Mouse (Mus musculus) hindbrain, embryonic 12.5 days (tissue): Measurements from ENCODE around the gene Ppp1r14a. TPM values are rescaled to one million over a fixed set of nuclear protein-coding genes. Genes with fewer than 3 reads are reported as not detected.

Source experiments
- ATAC-seq: fragments of 200-750 bp; cut with Nextera tagmentation; 2 replicates; pipeline ENCODE4 v1.8.0; 2017; ENCODE audit warnings: moderate TSS enrichment; ENCODE audit not compliant: low FRiP score
- H3K27ac ChIP-seq: fragments of 300-500 bp; sonication (generic); 2 replicates; pipeline ENCODE4 v1.5.1; 2016; ENCODE audit warnings: mild to moderate bottlenecking
- H3K27me3 ChIP-seq: fragments of 300-500 bp; sonication (generic); 2 replicates; pipeline ENCODE4 v1.6.1; 2016; ENCODE audit warnings: mild to moderate bottlenecking
- H3K36me3 ChIP-seq: fragments of 300-500 bp; sonication (generic); 2 replicates; pipeline ENCODE4 v1.6.1; 2016; ENCODE audit warnings: mild to moderate bottlenecking
- H3K4me1 ChIP-seq: fragments of 300-500 bp; sonication (generic); 2 replicates; pipeline ENCODE4 v1.6.1; 2016
- H3K4me2 ChIP-seq: fragments of 300-500 bp; sonication (generic); replicated peaks from 2 replicates; pipeline ENCODE4 v1.6.1; 2016; ENCODE audit warnings: mild to moderate bottlenecking
- H3K4me3 ChIP-seq: fragments of 300-500 bp; sonication (generic); 2 replicates; pipeline ENCODE4 v1.5.1; 2016; ENCODE audit warnings: mild to moderate bottlenecking
- H3K9ac ChIP-seq: fragments of 300-500 bp; sonication (generic); 2 replicates; pipeline ENCODE4 v1.6.1; 2016; ENCODE audit warnings: mild to moderate bottlenecking, moderate library complexity
- H3K9me3 ChIP-seq: fragments of 300-500 bp; sonication (generic); replicated peaks from 2 replicates; pipeline ENCODE4 v1.6.1; 2016; ENCODE audit warnings: mild to moderate bottlenecking
- WGBS: fragments of 180-500 bp; shearing (Covaris S2); methylation state at CpG from one replicate; pipeline ENCODE4 v1.1.7; 2016; 5-methylcytosine and 5-hydroxymethylcytosine counted together
- polyA plus RNA-seq: library from polyadenylated mRNA; unstranded; fragments of >200 nt; fragmentation: Nextera tagmentation; extraction: Ambion mirVana; gene quantifications from 2 replicates; pipeline ENCODE4 v1.2.1, GENCODE M21; 2016

Ppp1r14a gene
- polyA plus RNA-seq, 1 experiment from 2014 or later = 20.8 TPM

DNA sequence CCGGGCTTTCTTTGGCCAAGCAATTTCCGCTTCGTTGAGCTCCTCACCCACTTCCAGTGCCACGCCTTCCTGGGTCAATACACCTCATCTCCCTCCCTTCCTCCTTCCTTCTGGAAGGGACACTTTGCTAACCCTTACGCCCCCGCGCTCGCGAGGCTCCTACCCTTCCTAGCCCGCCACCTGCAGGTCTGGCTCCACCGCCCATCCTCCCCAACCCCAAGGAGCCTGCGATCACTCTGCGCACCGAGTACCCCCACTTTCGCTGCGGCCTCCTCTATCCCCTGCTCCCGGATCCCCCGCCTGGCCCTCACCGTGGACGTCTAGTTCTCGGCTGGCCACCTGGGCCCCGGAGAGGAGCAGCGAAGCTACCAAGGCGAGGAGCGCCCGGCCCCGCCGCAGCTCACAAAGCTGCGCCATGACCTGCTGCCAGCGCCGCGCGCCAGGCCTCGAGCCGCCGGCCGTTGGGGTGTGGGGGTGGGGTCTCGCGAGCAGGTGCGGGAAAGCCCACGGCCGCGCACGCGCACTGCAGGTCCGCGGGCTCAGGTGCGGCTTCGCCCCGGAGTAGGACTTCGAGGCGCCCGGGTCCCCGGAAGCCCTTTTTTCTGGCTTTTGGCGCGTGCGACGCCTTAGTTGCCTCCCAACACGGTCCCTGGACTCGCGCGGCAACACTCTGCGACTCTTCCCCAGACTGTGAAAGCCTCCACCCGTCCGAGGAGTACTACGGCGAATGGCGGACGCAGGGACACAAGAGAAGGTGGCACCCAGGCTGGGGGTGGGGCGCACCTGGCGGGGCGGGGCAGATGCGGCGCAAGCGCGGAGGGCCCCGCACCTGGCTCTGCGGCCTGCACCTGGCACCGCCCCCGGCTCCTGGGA is 7.7 kb upstream of the Ppp1r14a start, which contains the start of gene Spint2:
TSS of gene Spint2 (minus strand) at position 712 of the 873 bp plus-strand sequence.
- peaks cover 42% of the 10 kb centered on the region for H3K27me3 ChIP-seq
- peak; percentile 71 for ATAC-seq

DNA sequence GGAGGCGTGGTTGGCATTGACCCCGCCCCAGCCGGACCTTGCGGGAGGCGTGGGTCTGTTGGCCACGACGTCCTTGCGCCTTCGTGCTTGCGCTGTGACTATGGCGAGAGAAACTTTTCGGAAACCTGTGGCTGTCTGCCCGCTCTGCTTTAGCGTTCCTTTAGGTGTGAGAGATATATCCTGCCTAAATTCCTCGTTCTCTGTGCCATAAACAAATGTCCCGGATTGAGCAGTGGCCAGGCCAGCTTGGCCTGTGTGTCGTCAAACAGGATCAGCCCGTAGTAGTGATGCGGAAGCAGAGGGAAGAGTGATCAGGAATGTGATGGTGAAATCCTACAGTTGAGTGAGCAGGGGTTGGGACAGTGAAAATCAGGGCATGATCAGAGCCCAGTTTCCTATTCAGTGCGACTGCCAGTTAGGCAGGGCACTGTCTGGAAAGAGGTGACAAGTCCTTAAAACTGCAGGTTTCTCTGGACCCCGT is 7.0 kb upstream of the Ppp1r14a start:
- H3K4me1 ChIP-seq = peaks cover 15% of the 10 kb centered on the region
- WGBS = 12% methylated on average over 21 of the region's 21 CpGs
- H3K27ac ChIP-seq = no peak overlapping the region
- no peaks in the 10 kb centered on the region for H3K9me3 ChIP-seq
- H3K27me3 ChIP-seq = peaks cover 42% of the 10 kb centered on the region
- peak overlapping the region; percentile 68 for H3K9ac ChIP-seq
- ATAC-seq = no peak
- peak overlapping the region; percentile 56 for H3K4me3 ChIP-seq
- peak overlapping the region; percentile 97 for H3K4me2 ChIP-seq
- no peaks in the 10 kb centered on the region for H3K36me3 ChIP-seq

More for the DNA sequence above, 7.7 kb upstream of the Ppp1r14a start, which contains the start of gene Spint2:
- Histone ChIP-seq H3K9me3 (no peaks in the 10 kb centered on the region), H3K4me1 (peaks cover 15% of the 10 kb centered on the region), H3K27ac (no peak within 1 kb of the TSS), H3K36me3 (no peaks in the 10 kb centered on the region), H3K4me2 (peak within 1 kb of the TSS; percentile 97), H3K9ac (peak within 1 kb of the TSS; percentile 68), H3K4me3 (peak within 1 kb of the TSS; percentile 56)
- under 1% methylated on average over 79 of the region's 80 CpGs for WGBS

- Histone ChIP-seq H3K36me3 (no peaks in the 10 kb centered on the region), H3K27me3 (peaks cover 46% of the 10 kb centered on the region), H3K27ac (no peak overlapping the region), H3K9me3 (no peaks in the 10 kb centered on the region), H3K4me1 (peaks cover 17% of the 10 kb centered on the region), H3K9ac (no peak overlapping the region), H3K4me3 (no peak overlapping the region), H3K4me2 (no peak overlapping the region)
- no peak for ATAC-seq
- WGBS = 92% methylated on average over 4 of the region's 4 CpGs
These were observed 5.2 kb upstream of the Ppp1r14a start for GRCm38 (mm10) chr7:29283876-29284275.

- H3K4me3 ChIP-seq = no peak overlapping the region
- no peaks in the 10 kb centered on the region for H3K36me3 ChIP-seq
- 94% methylated on average over 6 of the region's 6 CpGs for WGBS
- no peaks in the 10 kb centered on the region for H3K9me3 ChIP-seq
- no peak overlapping the region for H3K27ac ChIP-seq
- H3K27me3 ChIP-seq = peaks cover 43% of the 10 kb centered on the region
- H3K4me2 ChIP-seq = no peak overlapping the region
- H3K4me1 ChIP-seq = peaks cover 23% of the 10 kb centered on the region
- no peak overlapping the region for H3K9ac ChIP-seq
- ATAC-seq = no peak
These were observed 4.6 kb upstream of the Ppp1r14a start for GRCm38 (mm10) chr7:29284523-29284922.

GRCm38 (mm10) chr7:29287481-29287880 is 1.6 kb upstream of the Ppp1r14a start:
- H3K4me2 ChIP-seq = no peak overlapping the region
- H3K4me1 ChIP-seq = peaks cover 32% of the 10 kb centered on the region
- H3K9me3 ChIP-seq = no peaks in the 10 kb centered on the region
- 85% methylated on average over 7 of the region's 7 CpGs for WGBS
- no peaks in the 10 kb centered on the region for H3K36me3 ChIP-seq
- peaks cover 22% of the 10 kb centered on the region for H3K27me3 ChIP-seq
- ATAC-seq = no peak
- H3K4me3 ChIP-seq = no peak overlapping the region
- H3K9ac ChIP-seq = no peak overlapping the region
- no peak overlapping the region for H3K27ac ChIP-seq

GRCm38 (mm10) chr7:29288079-29288478 is 1.0 kb upstream of the Ppp1r14a start:
- H3K9me3 ChIP-seq = no peaks in the 10 kb centered on the region
- H3K4me2 ChIP-seq = no peak overlapping the region
- WGBS = 97% methylated on average over 2 of the region's 2 CpGs
- H3K27me3 ChIP-seq = peaks cover 18% of the 10 kb centered on the region
- H3K4me1 ChIP-seq = peaks cover 38% of the 10 kb centered on the region
- H3K27ac ChIP-seq = no peak overlapping the region
- H3K4me3 ChIP-seq = no peak overlapping the region
- no peak for ATAC-seq
- no peak overlapping the region for H3K9ac ChIP-seq
- H3K36me3 ChIP-seq = no peaks in the 10 kb centered on the region

DNA sequence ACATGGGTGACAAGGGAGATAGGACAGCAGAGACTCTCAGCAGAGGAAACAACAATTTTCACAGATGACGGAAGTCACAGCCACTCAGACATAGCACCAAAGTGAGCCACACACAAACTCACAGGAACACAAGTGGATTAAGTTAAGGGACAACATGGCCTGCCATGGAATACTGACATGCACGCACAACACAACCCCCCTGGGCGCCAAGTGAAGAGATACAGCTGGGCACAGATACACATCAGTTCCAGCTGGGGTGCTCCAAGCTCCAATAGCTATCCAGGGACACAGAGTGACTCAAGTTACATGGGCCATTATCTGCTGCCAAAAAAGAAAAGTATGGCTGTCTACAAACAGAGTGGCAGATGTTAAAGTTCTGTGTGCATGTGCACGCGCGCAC is 748 bp downstream of the Ppp1r14a start:
- peak overlapping the region; percentile 65; the same call in 1 of the 2 replicates for H3K9ac ChIP-seq
- peaks cover 11% of the 10 kb centered on the region; the same call in 1 of the 2 replicates for H3K27me3 ChIP-seq
- H3K4me3 ChIP-seq = peak overlapping the region; percentile 54
- WGBS = 77% methylated on average over 6 of the region's 6 CpGs
- peaks cover 50% of the 10 kb centered on the region for H3K4me1 ChIP-seq
- peak overlapping the region; percentile 94 for H3K4me2 ChIP-seq
- H3K36me3 ChIP-seq = no peaks in the 10 kb centered on the region
- peak overlapping the region; percentile 48; the same call in 1 of the 2 replicates for H3K27ac ChIP-seq
- no peaks in the 10 kb centered on the region for H3K9me3 ChIP-seq
- ATAC-seq = no peak

DNA sequence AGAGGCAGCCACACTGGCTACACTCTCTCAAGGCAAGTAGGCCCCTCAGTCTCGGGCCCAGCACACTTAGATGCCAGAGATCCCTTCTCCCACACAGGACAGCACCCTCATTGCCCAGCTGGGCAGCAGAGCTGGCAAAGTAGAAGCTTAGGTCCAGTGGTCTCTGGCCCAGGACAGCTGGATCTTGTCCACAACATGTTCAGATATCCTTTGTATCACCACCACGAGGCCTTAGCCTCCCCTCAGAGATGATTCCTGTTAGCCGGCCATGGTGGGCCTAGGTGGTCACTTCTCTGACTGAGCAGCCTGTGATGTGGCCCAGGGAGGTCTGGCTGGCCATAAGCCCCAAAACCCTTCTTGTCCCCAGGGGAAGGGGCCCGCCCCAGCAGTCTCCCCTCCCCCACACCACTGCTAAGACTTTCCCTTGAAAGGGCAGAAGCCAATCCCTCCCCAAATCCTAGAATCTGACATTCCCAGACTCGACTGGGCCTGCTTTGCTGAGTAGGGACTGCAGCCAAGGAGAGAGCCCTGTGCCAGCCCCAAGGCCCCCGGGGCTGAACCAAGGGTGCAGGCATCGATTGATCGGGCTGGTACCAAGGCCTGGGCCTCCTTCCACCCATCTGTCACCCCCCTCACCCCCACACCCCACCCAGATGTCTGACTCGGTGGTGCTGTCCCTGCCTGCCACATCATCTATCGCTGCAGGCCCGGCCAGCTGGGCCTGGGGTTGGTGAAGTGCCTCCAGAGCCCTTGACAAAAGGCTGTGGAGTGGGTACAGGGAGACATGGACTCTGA is 1.8 kb downstream of the Ppp1r14a start:
- Histone ChIP-seq H3K4me1 (peaks cover 50% of the 10 kb centered on the region), H3K9me3 (no peaks in the 10 kb centered on the region), H3K36me3 (no peaks in the 10 kb centered on the region), H3K4me3 (no peak overlapping the region), H3K4me2 (peak overlapping the region; percentile 8; the same call in 1 of the 2 replicates), H3K27ac (peak overlapping the region; percentile 85), H3K9ac (peak overlapping the region; percentile 44; the same call in 1 of the 2 replicates), H3K27me3 (peaks cover 11% of the 10 kb centered on the region; the same call in 1 of the 2 replicates)
- 40% methylated on average over 11 of the region's 11 CpGs for WGBS
- ATAC-seq = no peak

DNA sequence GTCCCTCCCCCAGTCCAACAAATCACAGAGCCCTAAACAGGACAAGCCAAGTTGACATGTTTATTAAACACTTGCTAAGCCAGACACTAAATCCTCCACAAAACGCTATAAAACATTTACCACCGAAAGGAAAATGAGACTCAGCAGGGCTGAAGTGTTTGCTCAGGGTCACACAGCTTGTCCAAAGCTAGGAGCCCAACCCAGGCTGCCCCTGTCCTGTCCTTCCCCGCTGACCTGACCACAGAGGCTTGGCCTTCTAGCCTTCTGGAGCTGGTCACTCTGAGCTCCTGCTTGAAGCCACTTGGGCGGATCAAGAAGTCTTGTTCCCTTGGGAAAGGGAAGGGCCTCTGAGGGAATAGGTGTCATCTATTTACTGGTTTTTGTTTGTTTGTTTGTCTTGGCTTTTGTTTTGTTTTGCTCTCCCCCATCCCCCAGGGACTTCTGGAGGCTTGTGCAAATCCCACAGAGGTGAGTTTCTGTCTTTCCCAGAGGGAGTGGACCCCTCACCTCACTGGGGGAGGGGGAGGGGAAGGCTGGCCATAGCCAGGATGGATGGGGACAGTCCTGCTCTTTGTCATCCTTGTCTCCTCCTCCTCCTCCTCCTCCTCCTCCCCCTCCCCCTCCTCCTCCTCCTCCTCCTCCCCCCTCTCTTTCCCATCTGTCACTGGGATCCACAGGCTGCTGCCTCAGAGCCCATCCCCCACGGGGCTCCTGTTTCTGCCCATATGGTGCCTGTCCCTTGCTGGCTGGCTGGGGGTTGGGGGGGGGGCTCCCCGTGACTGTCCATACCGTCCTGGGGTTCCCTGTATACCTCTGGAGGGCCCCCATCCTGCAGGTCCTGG is 2.7 kb downstream of the Ppp1r14a start:
- peak overlapping the region; percentile 85 for H3K27ac ChIP-seq
- H3K4me1 ChIP-seq = peaks cover 50% of the 10 kb centered on the region
- peak overlapping the region; percentile 36 for H3K4me2 ChIP-seq
- H3K27me3 ChIP-seq = peaks cover 11% of the 10 kb centered on the region; the same call in 1 of the 2 replicates
- ATAC-seq = peak; percentile 61
- H3K4me3 ChIP-seq = no peak overlapping the region
- H3K9ac ChIP-seq = no peak overlapping the region
- no peaks in the 10 kb centered on the region for H3K9me3 ChIP-seq
- WGBS = 24% methylated on average over 6 of the region's 7 CpGs
- no peaks in the 10 kb centered on the region for H3K36me3 ChIP-seq

GRCm38 (mm10) chr7:29292458-29293098 is 3.5 kb downstream of the Ppp1r14a start:
- WGBS = 19% methylated on average over 8 of the region's 8 CpGs
- Histone ChIP-seq H3K36me3 (no peaks in the 10 kb centered on the region), H3K9me3 (no peaks in the 10 kb centered on the region), H3K4me2 (peak overlapping the region; percentile 36), H3K4me1 (peaks cover 50% of the 10 kb centered on the region), H3K4me3 (no peak overlapping the region), H3K27me3 (peaks cover 9% of the 10 kb centered on the region; the same call in 1 of the 2 replicates), H3K9ac (no peak overlapping the region), H3K27ac (peak overlapping the region; percentile 85)
- ATAC-seq = peak; percentile 26
